Mouse (Mus musculus): Measurements from ENCODE around the gene Ror1. TPM values are rescaled to one million over a fixed set of nuclear protein-coding genes. Genes with fewer than 3 reads are reported as not detected.

Ror1 gene
- total RNA-seq, 2 experiments from 2014 or later: 0.56 to 0.95 TPM

- DNase-seq (ENCODE audit: low spot score in 2 of 2): no peak
These were observed 351.3 kb downstream of the Ror1 start for GRCm38 (mm10) chr4:100446897-100447296.

- DNase-seq (ENCODE audit: low spot score in 2 of 2): no peak
These were observed 367.0 kb downstream of the Ror1 start for GRCm38 (mm10) chr4:100462493-100463120.

GRCm38 (mm10) chr4:100478592-100479321 is 383.2 kb downstream of the Ror1 start, which contains the start of gene Ube2u:
Gene Ube2u, plus strand, starts transcription at chr4:100478849.
- peak; percentile 4 to 22 for DNase-seq (ENCODE audit: low spot score in 2 of 2)

- DNase-seq (ENCODE audit: low spot score in 2 of 2): no peak
These were observed 392.9 kb downstream of the Ror1 start for GRCm38 (mm10) chr4:100488447-100488846.

Other genes with a start within 250 kb of the Ror1 start
- gene Pgm1, start 166.4 kb upstream of the Ror1 start, total RNA-seq (2021): 10 to 100 TPM; 54.8 to 55.3 TPM
- gene Itgb3bp, start 166.0 kb upstream of the Ror1 start, total RNA-seq (2021): 1 to 10 TPM; 3.3 to 5.6 TPM